Mouse (Mus musculus) heart, postnatal 0 days (tissue): ENCODE measurements at regions not wholly inside any gene's neighbourhood (a gene's known extent, or its start where the extent isn't known, plus 50 kb on each side); places are given as distances from the start of the nearest gene placed in this dataset.

Experiments
- CTCF ChIP-seq: IDR thresholded peaks from 2 replicates; pipeline ENCODE4 v1.5.1; 2016; ENCODE audit warnings: antibody characterized with exemption, control low read depth, low read depth
- EP300 ChIP-seq: IDR thresholded peaks from 2 replicates; pipeline ENCODE4 v1.6.1; 2016; ENCODE audit warnings: antibody characterized with exemption, low read depth

DNA sequence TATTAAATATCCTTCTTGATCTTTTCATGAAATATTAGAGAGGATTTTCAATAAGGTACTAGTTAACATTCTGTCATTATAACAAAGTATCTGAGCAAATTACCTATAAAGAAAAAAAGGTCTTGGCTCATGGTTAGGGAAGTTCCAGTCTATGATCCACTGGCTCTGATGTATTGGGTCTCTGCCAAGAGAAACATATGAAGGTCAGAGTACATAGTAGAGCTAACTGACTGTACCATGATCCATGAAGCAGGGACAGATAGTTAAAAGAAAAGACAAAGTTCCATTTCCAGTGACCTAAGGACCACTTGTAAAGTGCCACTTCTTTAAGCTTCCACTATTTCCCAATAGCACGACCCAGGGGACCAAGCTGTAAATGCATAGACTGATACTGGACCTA, 87.2 kb upstream of the Chrm3 start:
- TF ChIP-seq EP300 (no peak), CTCF (no peak)
